Mouse (Mus musculus) liver, postnatal 0 days (tissue): ENCODE data around the gene 2010300C02Rik.

Experiments used
- CTCF ChIP-seq: sonication (generic); IDR thresholded peaks from 2 replicates; pipeline ENCODE4 v1.5.1; 2016; ENCODE audit warnings: antibody characterized with exemption, low read depth
- EP300 ChIP-seq: IDR thresholded peaks from 2 replicates; pipeline ENCODE4 v1.6.1; 2016; ENCODE audit warnings: antibody characterized with exemption, low read depth, mild to moderate bottlenecking

DNA sequence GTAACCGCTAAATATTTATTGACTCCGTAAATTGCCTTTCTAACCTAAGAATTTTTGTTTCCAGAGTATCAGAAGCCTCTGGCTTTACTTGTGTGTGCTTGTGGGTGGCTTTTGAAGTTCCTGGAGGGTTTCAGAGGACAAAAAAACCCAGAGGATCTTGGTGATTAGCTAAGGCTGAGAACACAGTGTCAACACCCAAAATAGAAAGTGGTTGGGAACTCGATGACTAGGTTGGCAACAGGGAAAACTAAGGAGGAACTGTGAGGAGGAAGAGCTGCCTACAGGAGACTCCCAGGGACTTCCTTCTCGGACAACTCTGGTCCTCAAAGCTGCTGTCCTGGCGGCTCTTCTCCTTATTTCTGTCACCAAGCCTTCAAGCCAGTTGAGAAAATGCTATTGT, 1.2 kb upstream of the 2010300C02Rik start:
- no peak for TF ChIP-seq EP300
- no peak for TF ChIP-seq CTCF
